Mouse (Mus musculus) limb, embryonic 13.5 days (tissue): ENCODE measurements around the gene Gadd45gip1. TPM values are rescaled to one million over a fixed set of nuclear protein-coding genes. Genes with fewer than 3 reads are reported as not detected.
"Not testable (repeated sequence)": the region's sequence is repeated elsewhere in the genome, so short reads cannot be mapped to it uniquely, and the experiment has no call there.

Source experiments
- ATAC-seq: fragments of 200-750 bp; cut with Nextera tagmentation; 2 replicates; pipeline ENCODE4 v1.8.0; 2017; ENCODE audit warnings: low read depth, moderate number of reproducible peaks, moderate TSS enrichment; ENCODE audit not compliant: low FRiP score
- H3K27ac ChIP-seq: fragments of 300-500 bp; sonication (generic); 2 replicates; pipeline ENCODE4 v1.5.1; 2015; ENCODE audit warnings: inconsistent platforms, mild to moderate bottlenecking, moderate library complexity
- H3K27me3 ChIP-seq: fragments of 300-500 bp; sonication (generic); 2 replicates; pipeline ENCODE4 v1.6.1; 2015; ENCODE audit warnings: mild to moderate bottlenecking, inconsistent platforms
- H3K36me3 ChIP-seq: fragments of 300-500 bp; sonication (generic); 2 replicates; pipeline ENCODE4 v1.6.1; 2015; ENCODE audit warnings: inconsistent platforms, mild to moderate bottlenecking, moderate library complexity
- H3K4me1 ChIP-seq: fragments of 300-500 bp; sonication (generic); 2 replicates; pipeline ENCODE4 v1.6.1; 2015; ENCODE audit warnings: inconsistent platforms
- H3K4me2 ChIP-seq: fragments of 300-500 bp; sonication (generic); replicated peaks from 2 replicates; pipeline ENCODE4 v1.6.1; 2015; ENCODE audit warnings: inconsistent platforms, mild to moderate bottlenecking, moderate library complexity
- H3K4me3 ChIP-seq: fragments of 300-500 bp; sonication (generic); 2 replicates; pipeline ENCODE4 v1.5.1; 2015; ENCODE audit warnings: moderate library complexity, mild to moderate bottlenecking, inconsistent platforms
- H3K9ac ChIP-seq: fragments of 300-500 bp; sonication (generic); 2 replicates; pipeline ENCODE4 v1.6.1; 2015; ENCODE audit warnings: mild to moderate bottlenecking, inconsistent platforms
- H3K9me3 ChIP-seq: fragments of 300-500 bp; sonication (generic); 2 replicates; pipeline ENCODE4 v1.6.1; 2016; ENCODE audit warnings: inconsistent platforms
- WGBS: fragments of 180-500 bp; shearing (Covaris S2); methylation state at CpG from one replicate; pipeline ENCODE4 v1.1.7; 2015; 5-methylcytosine and 5-hydroxymethylcytosine counted together
- polyA plus RNA-seq: library from polyadenylated mRNA; unstranded; fragments of >200 nt; fragmentation: Nextera tagmentation; extraction: Ambion mirVana; gene quantifications from 2 replicates; pipeline ENCODE4 v1.2.1, GENCODE M21; 2015

The Gadd45gip1 gene
- polyA plus RNA-seq, 1 experiment from 2014 or later = 48.1 TPM

DNA sequence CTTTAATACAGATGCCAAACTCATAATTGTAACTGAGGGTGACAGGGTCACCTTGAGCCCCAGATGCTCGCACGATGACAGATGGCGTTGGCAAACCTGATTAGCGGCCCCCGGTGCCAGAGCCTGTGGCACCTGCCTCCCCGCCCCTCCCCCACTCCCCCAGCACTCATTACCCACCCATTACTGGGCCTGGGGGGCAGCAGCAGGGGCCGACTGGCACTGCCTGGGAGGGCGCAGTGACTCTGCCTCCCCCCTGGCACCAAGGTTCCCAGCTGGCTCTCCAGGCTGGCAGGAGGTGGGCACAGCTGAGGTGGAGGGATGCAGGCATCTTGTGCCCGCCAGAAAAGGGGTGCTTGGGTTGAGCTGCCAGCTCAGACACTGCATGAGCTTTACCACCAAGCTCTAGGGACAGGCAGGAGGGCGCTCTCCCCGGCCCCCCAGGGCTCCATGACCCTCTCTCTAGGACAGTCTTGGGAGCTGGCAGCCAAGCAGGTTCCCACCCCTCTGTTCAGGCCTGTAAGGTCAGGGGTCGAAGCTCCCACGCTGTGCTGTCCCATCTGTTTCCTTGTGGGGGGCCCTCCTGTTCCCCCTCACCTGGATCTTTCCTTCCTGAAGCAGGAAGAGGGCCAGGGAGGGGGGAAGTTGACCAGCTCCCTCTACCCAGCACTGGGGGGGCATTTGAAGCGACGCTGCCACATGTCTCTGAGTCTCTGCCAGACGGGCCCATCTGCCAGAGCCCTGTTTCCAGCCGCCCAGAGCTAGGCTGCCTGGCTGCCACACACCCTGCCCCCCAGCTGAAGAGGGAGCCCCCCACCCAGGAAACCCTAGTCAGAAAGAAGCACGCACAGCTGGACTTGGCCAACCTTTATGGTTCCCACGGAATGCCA is 16.5 kb upstream of the Gadd45gip1 start:
- Histone ChIP-seq H3K4me2 (no peak overlapping the region), H3K9me3 (no peaks in the 10 kb centered on the region)
- 45% methylated on average over 19 of the region's 19 CpGs for WGBS

DNA sequence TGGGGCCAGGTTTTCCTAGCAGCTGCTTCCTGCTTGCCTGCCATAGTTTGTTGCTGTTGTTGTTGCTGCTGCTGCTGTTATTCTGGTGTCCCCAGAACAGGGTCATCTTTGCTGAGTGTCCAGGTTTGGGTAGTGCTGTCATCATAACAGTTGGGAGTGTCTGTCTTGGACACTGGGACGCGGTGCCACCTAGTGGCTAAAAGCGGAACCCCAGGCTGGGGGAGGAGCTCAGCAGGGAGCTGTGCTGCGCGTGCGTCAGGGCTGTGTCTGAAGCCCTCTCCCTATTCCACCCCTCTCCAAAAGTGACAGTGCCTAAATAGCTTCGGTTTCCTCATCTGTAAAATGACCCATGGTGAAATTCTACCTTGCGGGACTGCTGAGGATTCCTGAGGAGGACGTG is 15.8 kb upstream of the Gadd45gip1 start:
- no peak overlapping the region for H3K4me3 ChIP-seq
- H3K27me3 ChIP-seq = peaks cover 21% of the 10 kb centered on the region
- WGBS = 8% methylated on average over 9 of the region's 9 CpGs
- ATAC-seq = peak; percentile 55; the same call in 1 of the 2 replicates
- peaks cover 23% of the 10 kb centered on the region for H3K4me1 ChIP-seq
- no peaks in the 10 kb centered on the region for H3K9me3 ChIP-seq
- no peak overlapping the region for H3K4me2 ChIP-seq
- H3K27ac ChIP-seq = no peak overlapping the region
- H3K9ac ChIP-seq = 0 out of 2 replicates have a peak overlapping the region, but pooled peaks have one; percentile 31
- H3K36me3 ChIP-seq = no peaks in the 10 kb centered on the region

More for the DNA sequence above, 16.5 kb upstream of the Gadd45gip1 start:
- ATAC-seq = no peak
- Histone ChIP-seq H3K36me3 (no peaks in the 10 kb centered on the region), H3K27me3 (peaks cover 21% of the 10 kb centered on the region), H3K27ac (no peak overlapping the region), H3K4me1 (peaks cover 26% of the 10 kb centered on the region), H3K4me3 (no peak overlapping the region), H3K9ac (peak overlapping the region; percentile 31; the same call in 1 of the 2 replicates)

DNA sequence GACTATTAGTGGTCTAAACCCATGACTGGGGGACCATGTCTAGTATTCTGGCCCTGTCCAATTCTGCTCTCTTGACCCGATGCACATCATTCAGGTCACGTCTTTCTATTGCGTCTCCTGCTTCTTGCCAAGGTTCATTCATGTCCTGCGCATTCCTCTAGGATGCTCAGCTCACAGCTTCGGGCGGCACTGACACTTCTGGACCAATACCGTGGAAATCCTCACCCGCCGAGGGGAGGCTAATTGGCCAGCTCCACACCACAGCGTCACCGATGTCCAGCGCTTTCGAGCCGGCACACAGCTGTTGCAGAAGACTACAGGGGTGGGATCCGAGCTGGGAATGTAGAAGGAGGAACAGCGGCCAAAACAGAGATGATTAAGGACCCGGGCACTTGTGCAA is 15.2 kb upstream of the Gadd45gip1 start:
- H3K4me1 ChIP-seq = peaks cover 20% of the 10 kb centered on the region
- ATAC-seq = no peak
- H3K9ac ChIP-seq = no peak overlapping the region
- no peaks in the 10 kb centered on the region for H3K9me3 ChIP-seq
- WGBS = 79% methylated on average over 17 of the region's 17 CpGs
- no peaks in the 10 kb centered on the region for H3K36me3 ChIP-seq
- no peak overlapping the region for H3K27ac ChIP-seq
- peaks cover 21% of the 10 kb centered on the region for H3K27me3 ChIP-seq
- H3K4me2 ChIP-seq = no peak overlapping the region
- H3K4me3 ChIP-seq = no peak overlapping the region

DNA sequence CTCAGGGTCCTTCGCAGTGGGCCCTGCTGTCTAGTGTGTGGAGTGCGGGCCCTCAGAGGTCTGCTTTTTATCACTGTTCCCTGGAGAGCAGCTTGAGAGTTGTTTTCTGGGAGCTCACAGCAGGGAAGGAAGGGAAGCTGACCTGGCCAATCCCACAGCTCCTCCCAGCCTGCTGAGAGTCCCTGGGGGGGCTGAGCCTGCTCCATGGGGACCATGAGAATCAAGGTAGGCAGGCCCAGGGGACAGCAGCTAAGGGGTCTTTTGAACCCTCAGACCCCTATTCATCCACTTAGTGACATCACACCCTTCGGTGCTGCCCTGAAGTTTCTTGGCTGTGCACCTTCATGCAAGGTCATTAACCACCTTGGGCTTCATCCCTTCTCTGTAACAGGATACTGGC is 8.6 kb upstream of the Gadd45gip1 start, which contains the start of gene Dand5:
Gene Dand5, minus strand, starts transcription at position 101 of the 400 bp plus-strand sequence.
- H3K4me1 ChIP-seq = peaks cover 4% of the 10 kb centered on the region; the same call in 1 of the 2 replicates
- H3K4me2 ChIP-seq = peak within 1 kb of the TSS; percentile 62
- H3K27me3 ChIP-seq = no peaks in the 10 kb centered on the region
- 0 out of 2 replicates have a peak within 1 kb of the TSS, but pooled peaks have one; percentile 31 for H3K9ac ChIP-seq
- no peak within 1 kb of the TSS for H3K27ac ChIP-seq
- ATAC-seq = no peak
- 31% methylated on average over 3 of the region's 3 CpGs for WGBS
- H3K36me3 ChIP-seq = no peaks in the 10 kb centered on the region
- H3K9me3 ChIP-seq = no peaks in the 10 kb centered on the region
- peak within 1 kb of the TSS; percentile 32 for H3K4me3 ChIP-seq

DNA sequence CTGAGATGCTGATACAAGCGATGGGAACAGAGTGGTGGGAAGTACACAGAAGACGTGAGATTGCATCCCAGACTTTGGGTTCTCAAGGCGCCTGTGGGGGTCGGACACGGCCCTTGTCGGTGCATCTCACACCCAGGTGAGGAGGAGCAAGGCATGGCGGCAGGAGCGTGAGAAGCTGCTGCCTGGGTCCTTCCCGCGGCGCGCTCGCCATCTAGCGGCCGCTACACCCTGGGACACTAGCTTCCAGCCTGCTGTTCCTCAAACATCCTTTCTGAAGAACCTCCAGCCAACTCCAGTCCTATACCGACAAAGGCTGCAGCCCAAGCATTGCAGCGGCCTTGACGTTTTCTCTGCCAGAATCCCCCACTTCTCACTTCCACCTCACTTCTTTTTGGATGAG is 7.7 kb upstream of the Gadd45gip1 start:
- H3K4me3 ChIP-seq = peak overlapping the region; percentile 32
- no peak overlapping the region for H3K27ac ChIP-seq
- ATAC-seq = peak; percentile 77
- no peaks in the 10 kb centered on the region for H3K36me3 ChIP-seq
- peaks cover 4% of the 10 kb centered on the region; the same call in 1 of the 2 replicates for H3K4me1 ChIP-seq
- no peaks in the 10 kb centered on the region for H3K27me3 ChIP-seq
- 0% methylated on average over 18 of the region's 18 CpGs for WGBS
- H3K4me2 ChIP-seq = peak overlapping the region; percentile 62
- H3K9me3 ChIP-seq = no peaks in the 10 kb centered on the region
- 0 out of 2 replicates have a peak overlapping the region, but pooled peaks have one; percentile 31 for H3K9ac ChIP-seq

DNA sequence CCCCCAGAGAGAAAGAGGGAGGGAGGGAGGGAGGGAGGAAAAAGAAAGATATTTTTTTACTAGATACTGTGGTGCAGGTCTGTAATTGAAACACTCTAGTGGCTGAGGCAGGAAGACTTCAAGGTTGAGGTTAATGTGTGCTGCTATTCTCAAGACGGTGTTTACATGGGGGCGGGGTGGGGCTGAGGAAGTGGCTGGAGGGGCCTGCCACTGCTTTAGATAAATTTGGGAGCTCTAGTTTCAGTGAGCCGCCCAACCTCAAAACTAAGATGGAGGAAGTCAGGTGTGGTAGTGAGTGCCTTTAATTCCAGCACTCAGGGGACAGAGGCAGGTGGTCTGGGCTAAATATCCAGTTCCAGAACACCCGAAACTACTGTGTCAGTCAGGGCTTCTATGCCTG is 5.7 kb upstream of the Gadd45gip1 start:
- no peaks in the 10 kb centered on the region for H3K36me3 ChIP-seq
- ATAC-seq = no peak
- H3K27me3 ChIP-seq = no peaks in the 10 kb centered on the region
- peaks cover 4% of the 10 kb centered on the region; the same call in 1 of the 2 replicates for H3K4me1 ChIP-seq
- H3K9ac ChIP-seq = no peak overlapping the region
- 52% methylated on average over 4 of the region's 4 CpGs for WGBS
- H3K27ac ChIP-seq = no peak overlapping the region
- no peaks in the 10 kb centered on the region for H3K9me3 ChIP-seq
- H3K4me2 ChIP-seq = no peak overlapping the region
- no peak overlapping the region for H3K4me3 ChIP-seq

DNA sequence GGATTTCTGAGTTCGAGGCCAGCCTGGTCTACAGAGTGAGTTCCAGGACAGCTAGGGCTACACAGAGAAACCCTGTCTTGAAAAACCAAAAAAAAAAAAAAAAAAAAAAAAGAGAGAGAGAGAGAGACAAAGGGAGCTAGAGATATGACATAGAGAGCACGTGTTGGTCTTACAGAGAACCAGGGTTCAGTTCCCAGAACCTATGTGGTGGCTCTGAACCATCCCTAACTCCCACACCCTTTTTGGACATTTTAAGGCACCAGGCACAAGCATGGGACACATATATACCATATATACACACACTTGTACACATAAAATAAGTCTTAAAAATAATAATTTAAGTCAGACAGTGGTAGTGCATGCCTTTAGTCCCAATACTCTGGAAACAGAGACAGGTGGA is 4.8 kb upstream of the Gadd45gip1 start:
- not testable (repeated sequence) for H3K27ac ChIP-seq, H3K4me2 ChIP-seq, H3K4me1 ChIP-seq, H3K4me3 ChIP-seq, H3K27me3 ChIP-seq, H3K9ac ChIP-seq, ATAC-seq, H3K36me3 ChIP-seq, H3K9me3 ChIP-seq
- 86% methylated on average over 2 of the region's 2 CpGs for WGBS

DNA sequence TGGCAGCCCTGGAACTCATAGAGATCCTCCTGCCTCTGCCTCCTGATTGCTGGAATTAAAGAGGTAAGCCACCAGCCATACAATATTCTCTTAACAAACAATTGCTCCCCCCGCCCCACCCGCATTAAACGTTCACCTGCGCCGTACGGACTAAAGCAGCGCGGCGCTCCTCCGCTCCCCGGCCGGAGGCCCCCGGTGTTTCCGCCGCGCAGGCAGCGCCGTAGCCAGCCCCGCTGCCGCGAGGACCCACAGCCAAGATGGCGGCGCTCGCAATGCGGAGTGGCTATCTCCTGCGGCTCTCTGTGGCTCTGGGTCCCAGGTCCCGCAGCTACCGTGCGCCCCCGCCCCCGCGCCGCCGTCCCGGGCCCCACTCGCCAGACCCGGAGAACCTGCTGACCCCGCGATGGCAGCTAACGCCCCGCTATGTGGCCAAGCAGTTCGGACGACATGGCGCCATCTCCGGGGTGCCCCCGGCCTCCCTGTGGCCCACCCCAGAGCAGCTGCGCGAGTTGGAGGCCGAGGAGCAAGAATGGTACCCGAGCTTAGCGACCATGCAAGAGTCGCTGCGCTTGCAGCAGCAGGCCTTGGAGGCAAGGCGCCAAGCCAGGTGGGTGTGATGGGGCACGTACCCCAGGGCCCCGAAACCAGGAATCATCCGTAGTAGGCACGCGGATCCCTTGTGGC is 854 bp downstream of the Gadd45gip1 start:
- Histone ChIP-seq H3K27ac (peak overlapping the region; percentile 96), H3K4me1 (peaks cover 40% of the 10 kb centered on the region), H3K9ac (peak overlapping the region; percentile 98), H3K4me3 (peak overlapping the region; percentile 93), H3K36me3 (peaks cover 40% of the 10 kb centered on the region), H3K27me3 (no peaks in the 10 kb centered on the region), H3K4me2 (peak overlapping the region; percentile 63), H3K9me3 (no peaks in the 10 kb centered on the region)
- WGBS = 1% methylated on average over 59 of the region's 59 CpGs
- peak; percentile 78 for ATAC-seq

DNA sequence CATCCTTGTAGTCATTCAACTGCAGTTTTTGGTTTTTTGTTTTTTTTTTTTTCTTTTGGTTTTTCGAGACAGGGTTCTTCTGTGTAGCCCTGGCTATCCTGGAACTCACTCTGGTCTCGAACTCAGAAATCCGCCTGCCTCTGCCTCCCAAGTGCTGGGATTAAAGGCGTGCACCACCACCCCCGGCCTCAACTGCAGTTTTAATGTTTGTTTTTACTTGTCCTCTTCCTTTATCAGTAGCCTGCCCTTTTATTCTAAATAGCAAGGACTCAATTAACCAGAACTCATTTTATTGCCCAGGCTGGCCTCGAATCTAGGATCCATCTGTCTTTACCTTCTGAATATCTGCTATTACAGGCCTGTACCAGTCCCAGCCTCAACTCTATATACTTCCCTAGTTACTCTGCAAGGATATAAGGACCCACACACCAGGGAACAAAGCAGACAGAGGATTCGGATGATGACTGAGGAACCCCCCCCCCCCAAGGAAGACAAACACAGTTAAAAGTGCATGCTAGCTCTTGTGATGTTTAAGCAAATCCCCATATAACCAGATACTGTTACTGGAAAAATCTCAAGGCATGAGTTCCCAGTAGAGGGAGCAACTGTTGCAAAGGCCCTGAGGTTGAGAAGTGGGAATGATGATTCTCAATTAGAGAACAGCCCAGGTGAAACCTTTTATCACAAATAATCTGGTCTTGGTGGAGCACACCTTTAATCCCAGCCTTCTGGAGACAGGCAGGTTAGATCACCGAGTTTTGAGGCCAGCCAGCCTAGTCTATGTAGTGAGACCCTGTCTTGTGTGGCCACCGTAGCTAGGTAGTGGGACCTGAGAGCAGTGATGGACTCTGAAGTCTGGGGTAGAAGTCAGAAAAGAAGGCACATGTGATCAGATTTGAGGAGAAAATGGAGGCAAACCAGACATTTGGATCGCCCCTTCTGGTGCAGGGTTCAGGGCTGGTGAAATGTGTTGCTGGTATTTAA is 1.7 kb downstream of the Gadd45gip1 start:
- Histone ChIP-seq H3K36me3 (peaks cover 49% of the 10 kb centered on the region), H3K9ac (peak overlapping the region; percentile 98), H3K4me2 (peak overlapping the region; percentile 63), H3K9me3 (no peaks in the 10 kb centered on the region), H3K27me3 (no peaks in the 10 kb centered on the region), H3K4me3 (peak overlapping the region; percentile 93), H3K27ac (peak overlapping the region; percentile 96), H3K4me1 (peaks cover 48% of the 10 kb centered on the region)
- no peak for ATAC-seq
- 57% methylated on average over 10 of the region's 10 CpGs for WGBS

DNA sequence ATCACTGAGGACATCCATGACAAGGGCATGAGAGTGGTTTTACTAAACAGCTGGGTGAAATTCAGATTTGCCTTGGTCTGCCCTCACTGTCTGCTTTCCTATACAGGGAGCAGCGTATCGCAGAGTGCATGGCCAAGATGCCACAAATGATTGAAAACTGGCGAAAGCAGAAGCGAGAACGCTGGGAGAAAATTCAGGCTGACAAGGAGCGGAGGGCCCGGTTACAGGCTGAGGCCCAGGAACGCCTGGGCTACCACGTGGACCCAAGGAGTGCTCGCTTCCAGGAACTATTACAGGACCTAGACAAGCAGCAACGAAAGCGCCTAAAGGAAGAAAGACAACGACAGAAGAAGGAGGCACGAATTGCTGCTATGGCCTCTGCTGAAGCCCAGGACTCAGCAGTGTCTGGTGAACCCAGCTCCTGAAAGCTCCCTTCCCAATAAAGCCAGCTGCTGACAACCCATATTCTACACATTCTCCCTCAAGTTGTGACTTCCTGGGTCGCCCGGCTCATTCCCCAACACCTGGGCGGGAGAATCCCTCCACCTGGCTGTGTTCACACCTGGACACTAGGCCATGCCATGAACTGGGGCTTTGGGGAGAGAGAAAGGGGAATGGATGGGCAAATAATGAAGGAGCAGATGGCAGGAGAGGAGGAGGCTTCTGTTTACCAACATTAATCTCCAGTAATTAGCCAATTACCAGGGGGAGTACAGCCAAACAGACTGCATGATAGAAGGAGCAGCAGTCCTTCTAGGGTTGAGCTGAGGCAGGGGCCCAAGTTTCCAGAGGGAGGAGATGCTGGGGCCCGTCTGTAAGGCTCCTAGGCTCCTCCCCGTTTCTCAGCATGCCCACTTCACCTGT is 2.9 kb downstream of the Gadd45gip1 start:
- H3K36me3 ChIP-seq = peaks cover 60% of the 10 kb centered on the region
- 0 out of 2 replicates have a peak overlapping the region, but pooled peaks have one; percentile 1 for H3K27ac ChIP-seq
- H3K9ac ChIP-seq = no peak overlapping the region
- ATAC-seq = no peak
- H3K4me2 ChIP-seq = no peak overlapping the region
- peaks cover 58% of the 10 kb centered on the region for H3K4me1 ChIP-seq
- no peak overlapping the region for H3K4me3 ChIP-seq
- H3K9me3 ChIP-seq = no peaks in the 10 kb centered on the region
- 87% methylated on average over 19 of the region's 19 CpGs for WGBS
- no peaks in the 10 kb centered on the region for H3K27me3 ChIP-seq
